Mouse (Mus musculus) fat pad, adult 2 months (tissue): ENCODE results near the gene Tap2.
"Not testable (repeated sequence)": the region's sequence is repeated elsewhere in the genome, so short reads cannot be mapped to it uniquely, and the experiment has no call there.

Experiments used
- DNase-seq: peaks from one replicate; pipeline ENCODE4 v3.0.0-alpha.2; 2011; ENCODE audit warnings: low read depth, low spot score; ENCODE audit errors: extremely low read depth

Tap2 gene

GRCm38 (mm10) chr17:34211746-34212365, 8.5 kb downstream of the Tap2 start:
- no peak for DNase-seq

- no peak for DNase-seq
These were observed 10.6 kb downstream of the Tap2 start for GRCm38 (mm10) chr17:34213936-34214335.

DNA sequence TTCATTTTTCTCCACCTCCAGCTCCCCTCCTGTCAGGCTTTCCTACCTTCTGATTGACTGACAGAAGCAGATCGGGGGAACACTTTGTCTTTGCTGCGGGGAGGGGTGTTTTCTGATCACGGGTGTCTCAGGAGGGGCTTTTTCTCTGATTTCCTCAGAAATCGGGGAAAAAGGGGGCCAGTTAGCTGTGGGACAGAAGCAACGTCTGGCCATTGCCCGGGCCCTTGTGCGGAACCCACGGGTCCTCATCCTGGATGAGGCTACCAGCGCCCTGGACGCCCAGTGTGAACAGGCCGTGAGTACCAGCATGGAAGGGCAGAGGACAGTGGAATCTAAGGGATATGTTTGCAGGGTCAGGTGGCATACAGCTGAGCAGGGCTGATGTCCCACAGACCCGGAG, 11.8 kb downstream of the Tap2 start:
- no peak for DNase-seq

GRCm38 (mm10) chr17:34217216-34217928, 14.0 kb downstream of the Tap2 start:
- DNase-seq = no peak

GRCm38 (mm10) chr17:34217986-34218385, 14.7 kb downstream of the Tap2 start:
- DNase-seq = no peak

- peak; percentile 39 for DNase-seq
These were observed 15.3 kb downstream of the Tap2 start for GRCm38 (mm10) chr17:34218675-34219074.

GRCm38 (mm10) chr17:34219096-34219495, 15.8 kb downstream of the Tap2 start:
- DNase-seq = not testable (repeated sequence)

GRCm38 (mm10) chr17:34219801-34220200, 16.5 kb downstream of the Tap2 start:
- not testable (repeated sequence) for DNase-seq

GRCm38 (mm10) chr17:34220401-34220800, 17.1 kb downstream of the Tap2 start:
- not testable (repeated sequence) for DNase-seq

GRCm38 (mm10) chr17:34224816-34225215, 21.5 kb downstream of the Tap2 start:
- DNase-seq = no peak

GRCm38 (mm10) chr17:34225426-34225825, 22.1 kb downstream of the Tap2 start:
- no peak for DNase-seq

- not testable (repeated sequence) for DNase-seq
These were observed 22.6 kb downstream of the Tap2 start for GRCm38 (mm10) chr17:34225911-34226310.

DNA sequence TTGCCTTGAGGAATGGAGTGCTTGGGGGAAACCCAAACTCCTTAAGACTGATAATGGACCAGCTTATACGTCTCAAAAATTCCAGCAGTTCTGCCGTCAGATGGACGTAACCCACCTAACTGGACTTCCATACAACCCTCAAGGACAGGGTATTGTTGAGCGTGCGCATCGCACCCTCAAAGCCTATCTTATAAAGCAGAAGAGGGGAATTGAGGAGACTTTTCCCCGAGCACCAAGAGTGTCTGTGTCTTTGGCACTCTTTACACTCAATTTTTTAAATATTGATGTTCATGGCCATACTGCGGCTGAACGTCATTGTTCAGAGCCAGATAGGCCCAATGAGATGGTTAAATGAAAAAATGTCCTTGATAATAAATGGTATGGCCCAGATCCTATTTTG, 27.6 kb downstream of the Tap2 start:
- DNase-seq = not testable (repeated sequence)

DNA sequence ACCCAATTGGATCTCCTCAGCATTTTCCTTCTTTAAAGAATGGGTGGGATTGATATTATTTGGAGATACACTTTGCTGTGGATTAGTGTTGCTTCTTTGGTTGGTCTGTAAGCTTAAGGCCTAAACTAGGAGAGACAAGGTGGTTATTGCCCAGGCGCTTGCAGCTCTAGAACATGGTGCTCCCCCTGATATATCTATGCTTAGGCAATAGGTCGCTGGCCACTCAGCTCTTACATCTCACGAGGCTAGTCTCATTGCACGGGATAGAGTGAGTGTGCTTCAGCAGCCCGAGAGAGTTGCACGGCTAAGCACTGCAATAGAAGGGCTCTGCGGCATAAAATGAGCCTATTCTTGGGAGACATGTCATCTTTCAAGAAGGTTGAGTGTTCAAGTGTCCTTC, 28.7 kb downstream of the Tap2 start:
- DNase-seq = not testable (repeated sequence)

DNA sequence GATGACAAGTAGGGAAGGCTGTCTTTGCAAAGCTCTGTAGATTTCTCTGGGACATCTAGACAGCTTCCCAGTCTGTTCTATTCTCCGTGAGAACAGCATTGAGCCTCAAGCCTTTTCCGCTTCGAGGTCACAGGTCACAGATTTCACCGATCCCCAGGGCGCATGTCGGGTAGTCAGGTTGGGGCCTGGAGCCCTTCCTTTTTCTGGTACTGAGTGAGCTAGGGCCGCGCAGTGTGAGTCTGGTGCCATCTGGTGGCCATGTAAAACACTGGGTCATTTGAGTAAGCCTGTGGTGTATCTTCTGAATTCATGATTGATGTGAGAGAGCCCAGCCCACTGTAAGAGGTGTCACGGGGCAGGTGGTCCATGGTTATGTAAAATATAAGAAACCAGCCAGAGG, 31.6 kb downstream of the Tap2 start:
- no peak for DNase-seq

DNA sequence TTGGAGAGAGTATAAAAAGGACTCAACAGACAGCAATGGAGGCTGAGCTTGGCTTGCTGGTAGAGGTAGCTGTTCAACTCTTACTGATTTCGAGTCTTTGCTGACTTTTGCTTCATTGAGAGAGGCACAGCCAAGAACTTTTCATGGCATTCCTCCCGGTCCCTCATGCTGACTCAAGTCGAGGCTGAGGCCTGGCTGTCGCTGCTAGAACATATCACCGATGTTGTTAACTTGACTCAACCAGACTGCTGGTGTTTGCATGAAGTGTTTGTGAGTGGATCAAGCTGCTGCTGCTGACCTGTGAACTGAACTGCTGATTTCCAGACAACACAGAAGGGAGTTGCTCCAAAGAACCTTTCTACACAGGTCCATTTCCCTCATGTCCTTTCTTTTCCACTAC, 33.4 kb downstream of the Tap2 start:
- DNase-seq = no peak

- DNase-seq = no peak
These were observed 34.4 kb downstream of the Tap2 start for GRCm38 (mm10) chr17:34237741-34238140.

DNA sequence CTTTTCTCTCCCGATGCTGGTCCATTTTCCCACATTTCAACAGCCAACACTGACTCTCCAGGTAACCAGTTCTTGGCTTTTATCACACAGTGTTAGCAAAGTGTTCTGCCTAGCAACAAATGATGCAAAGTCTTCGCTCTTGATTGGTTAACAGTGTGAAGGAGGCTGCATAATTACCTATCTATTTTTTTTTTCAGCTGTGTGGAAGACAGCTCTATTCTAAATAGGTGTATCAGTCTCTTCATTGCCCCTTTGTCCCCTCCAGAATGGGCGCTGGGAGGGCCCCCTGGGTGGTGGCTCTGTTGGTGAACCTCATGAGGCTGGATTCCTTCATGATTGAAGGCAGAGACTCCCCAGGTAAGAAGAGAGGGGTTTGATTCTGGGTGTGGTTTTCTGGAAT, 35.4 kb downstream of the Tap2 start, which contains the start of gene H2-Ob:
TSS of gene H2-Ob (plus strand) at position 198 of the 400 bp plus-strand sequence.
- no peak for DNase-seq

DNA sequence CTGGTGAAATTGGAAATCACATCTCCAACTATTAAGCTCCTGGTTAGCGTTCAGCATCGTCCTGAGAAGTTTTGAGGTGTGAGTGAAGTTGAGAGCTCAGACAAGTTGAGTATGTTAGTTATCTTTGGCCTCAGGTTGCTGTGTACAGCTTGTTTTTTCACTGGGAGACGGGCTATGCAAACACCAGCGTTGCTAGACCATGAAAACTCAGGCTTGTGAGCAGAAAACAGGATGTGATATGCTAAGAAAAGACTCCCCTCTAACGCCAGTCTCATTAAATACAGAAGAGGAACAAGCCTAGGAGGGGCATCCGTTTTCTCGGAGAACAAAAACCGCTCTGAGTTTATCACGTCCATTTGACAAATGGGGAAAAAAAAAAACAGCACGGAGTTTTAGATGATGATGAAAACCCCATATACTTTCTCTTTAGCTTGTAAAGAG, 36.3 kb downstream of the Tap2 start:
- DNase-seq = no peak

GRCm38 (mm10) chr17:34240366-34240765, 37.0 kb downstream of the Tap2 start:
- DNase-seq = no peak

GRCm38 (mm10) chr17:34240916-34241315, 37.6 kb downstream of the Tap2 start:
- no peak for DNase-seq

- DNase-seq = no peak
These were observed 41.3 kb downstream of the Tap2 start for GRCm38 (mm10) chr17:34244656-34245055.
